Mouse (Mus musculus) right cerebral cortex, adult 18-20 months (tissue): Measurements from ENCODE around the gene Prpsap2.
"Not testable (repeated sequence)": the region's sequence is repeated elsewhere in the genome, so short reads cannot be mapped to it uniquely, and the experiment has no call there.

Experiments used
- DNase-seq: peaks from one replicate; pipeline ENCODE4 v3.0.0; 2022; ENCODE audit warnings: mixed read lengths

Prpsap2 gene

GRCm38 (mm10) chr11:61761584-61762407 lies at the start of gene Prpsap2:
Gene Prpsap2, minus strand, starts transcription at chr11:61762088.
- DNase-seq, result peak; percentile 97

DNA sequence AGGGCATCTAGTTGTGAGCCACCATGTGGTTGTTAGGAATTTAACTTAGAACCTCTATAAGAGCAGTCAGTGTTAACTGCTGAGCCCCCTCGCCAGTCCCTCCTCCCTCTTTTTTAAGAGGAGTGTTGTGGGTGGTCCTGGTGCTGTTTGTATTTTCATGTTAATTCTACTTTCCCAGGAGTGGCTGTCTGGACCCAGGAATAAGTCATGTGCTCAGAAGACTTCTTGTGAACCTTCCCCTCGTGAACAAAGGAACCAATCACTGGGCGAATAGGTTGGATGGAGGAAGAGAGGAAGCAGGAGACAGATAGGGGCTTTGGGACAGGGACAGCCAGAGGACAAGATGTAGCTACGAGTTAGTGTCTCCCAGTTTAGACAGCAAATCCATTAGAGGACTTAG lies 47.9 kb upstream of the Prpsap2 start:
- DNase-seq, result no peak

DNA sequence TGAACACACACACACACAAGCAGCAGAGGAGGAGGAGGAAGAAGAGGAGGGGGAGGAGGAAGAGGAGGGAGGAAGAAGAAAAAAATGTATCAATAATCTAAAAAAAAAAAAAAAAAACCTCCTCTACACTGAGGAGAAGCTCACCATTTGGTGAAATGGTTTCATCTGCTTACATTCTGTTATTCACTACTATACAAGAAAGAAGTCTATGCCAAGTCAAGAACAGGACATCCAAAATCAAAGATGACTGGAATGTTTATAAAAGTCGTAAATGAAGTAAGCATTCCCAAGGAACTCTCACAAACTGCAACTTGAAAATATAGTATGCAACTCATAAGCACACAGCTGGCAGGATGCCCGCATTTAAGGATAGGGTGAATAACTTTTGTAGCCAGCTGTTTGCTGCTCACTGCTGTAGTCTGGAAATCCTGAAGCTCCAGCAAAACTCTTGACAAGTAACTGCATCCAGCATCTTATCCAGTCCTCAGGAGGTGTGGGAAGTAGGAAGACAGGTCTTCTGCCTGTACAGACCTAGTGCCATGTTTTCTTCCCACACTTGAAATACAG lies 46.7 kb upstream of the Prpsap2 start:
- DNase-seq, result no peak

- no peak for DNase-seq
Measured at GRCm38 (mm10) chr11:61793441-61793840, 31.6 kb upstream of the Prpsap2 start.

GRCm38 (mm10) chr11:61788550-61788949 lies 26.7 kb upstream of the Prpsap2 start:
- no peak for DNase-seq

DNA sequence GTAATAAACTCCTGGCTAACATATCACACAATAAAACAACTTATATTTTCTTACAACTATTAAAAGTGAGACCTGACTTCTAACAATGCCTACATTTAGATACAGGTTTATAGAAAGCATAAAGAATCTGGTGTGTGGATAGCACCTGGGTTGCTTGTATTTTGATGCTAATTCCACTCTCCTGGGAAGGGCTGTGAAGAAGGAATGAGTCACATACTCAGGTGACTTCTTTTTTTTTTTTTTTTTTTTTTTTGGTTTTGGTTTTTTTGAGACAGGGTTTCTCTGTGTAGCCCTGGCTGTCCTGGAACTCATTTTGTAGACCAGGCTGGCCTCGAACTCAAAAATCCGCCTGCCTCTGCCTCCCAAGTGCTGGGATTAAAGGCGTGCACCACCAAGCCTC lies 20.6 kb upstream of the Prpsap2 start:
- not testable (repeated sequence) for DNase-seq

DNA sequence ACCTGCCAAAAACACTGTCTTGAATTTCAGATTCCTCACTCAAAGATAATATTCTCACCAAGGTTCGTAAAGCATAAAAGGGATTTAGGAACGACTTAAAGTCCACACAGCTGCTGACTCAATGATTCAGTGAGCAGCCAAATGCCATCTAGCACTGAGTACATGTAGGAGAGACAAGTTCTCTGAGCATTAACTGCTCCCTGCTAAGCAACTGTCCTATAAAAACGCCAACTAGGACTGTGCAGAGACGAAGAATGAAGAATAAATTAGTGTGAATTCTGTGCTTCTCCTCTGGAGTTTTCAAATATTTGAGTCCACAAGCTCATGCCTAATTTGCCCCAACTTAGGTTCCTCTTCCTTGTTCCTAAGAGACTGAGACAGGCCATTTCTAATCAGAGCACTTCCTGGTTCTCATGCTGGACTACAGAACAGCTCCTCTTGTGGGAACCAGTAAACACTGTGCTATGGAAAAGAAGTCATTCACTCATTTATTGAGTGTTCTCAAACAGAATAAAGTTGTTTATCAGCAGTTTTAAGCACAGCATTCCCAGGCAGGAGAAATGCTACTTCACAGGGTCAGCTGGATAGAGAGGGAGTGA lies 12.8 kb upstream of the Prpsap2 start:
- DNase-seq, result peak; percentile 49

- peak; percentile 46 for DNase-seq
Measured at GRCm38 (mm10) chr11:61760518-61760917, 1.4 kb downstream of the Prpsap2 start.

- no peak for DNase-seq
Measured at GRCm38 (mm10) chr11:61757151-61757550, 4.7 kb downstream of the Prpsap2 start.

DNA sequence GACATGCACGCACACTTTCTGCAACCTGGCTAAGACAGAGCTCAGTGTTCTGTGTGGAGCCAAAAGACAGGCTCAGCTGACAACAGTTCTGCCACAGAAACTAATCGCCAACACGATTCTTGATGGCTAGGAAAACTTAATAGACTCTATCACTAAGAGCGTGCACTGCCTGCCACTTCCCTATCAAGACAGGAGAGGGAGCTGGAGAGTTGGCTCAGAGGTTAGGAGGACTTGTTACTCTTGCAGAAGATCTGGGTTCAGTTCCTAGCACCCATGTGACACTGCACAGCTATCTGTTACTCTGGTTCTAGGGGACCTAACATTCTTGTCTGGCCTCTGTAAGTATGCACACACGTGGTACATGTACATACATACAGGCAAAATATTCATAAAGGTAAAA lies 10.3 kb downstream of the Prpsap2 start:
- DNase-seq, result no peak

- DNase-seq, result no peak
Measured at GRCm38 (mm10) chr11:61747161-61747560, 14.7 kb downstream of the Prpsap2 start.

- DNase-seq, result no peak
Measured at GRCm38 (mm10) chr11:61745781-61746180, 16.1 kb downstream of the Prpsap2 start.

- DNase-seq, result no peak
Measured at GRCm38 (mm10) chr11:61744460-61744859, 17.4 kb downstream of the Prpsap2 start.

DNA sequence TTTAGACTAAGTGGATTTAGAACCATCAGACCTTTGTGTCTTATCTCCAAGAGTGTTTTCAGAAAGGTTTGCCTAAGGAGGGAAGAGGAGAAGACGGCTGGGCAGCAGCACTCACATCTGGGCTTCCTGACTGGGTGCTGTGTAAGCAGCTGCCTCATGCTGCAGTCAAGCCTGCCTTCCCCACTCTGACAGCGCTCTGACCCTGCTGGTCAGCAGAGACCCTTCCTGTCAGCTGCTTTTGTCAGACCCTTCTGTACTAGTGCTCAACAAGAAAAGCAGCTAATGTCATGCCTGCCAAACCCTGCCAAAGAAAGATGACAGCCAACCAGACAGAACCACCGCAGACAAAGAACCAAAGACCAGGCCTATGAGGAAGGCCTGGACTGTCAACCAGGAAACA lies 18.1 kb downstream of the Prpsap2 start:
- no peak for DNase-seq

GRCm38 (mm10) chr11:61740500-61740899 lies 21.4 kb downstream of the Prpsap2 start:
- no peak for DNase-seq

GRCm38 (mm10) chr11:61737290-61737689 lies 24.6 kb downstream of the Prpsap2 start:
- no peak for DNase-seq

DNA sequence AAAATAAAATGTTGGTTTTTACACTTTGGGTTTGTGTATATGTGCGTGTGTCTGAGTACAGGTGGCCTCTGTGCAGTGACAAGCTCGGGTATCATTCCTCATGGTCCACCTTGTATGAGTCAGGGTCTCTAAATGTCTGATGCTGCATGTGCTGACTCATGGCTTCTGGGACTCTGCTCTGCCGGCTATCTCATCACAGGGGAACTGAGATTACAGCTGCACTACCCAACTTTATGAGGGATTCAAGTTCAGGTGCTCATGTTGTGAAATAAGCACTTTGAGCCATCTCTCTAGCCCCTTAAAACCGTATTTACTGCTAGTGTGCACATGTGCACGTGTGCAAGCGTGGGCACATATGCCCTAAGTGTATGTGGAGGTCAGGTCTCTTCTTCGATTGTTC lies 29.2 kb downstream of the Prpsap2 start:
- no peak for DNase-seq

DNA sequence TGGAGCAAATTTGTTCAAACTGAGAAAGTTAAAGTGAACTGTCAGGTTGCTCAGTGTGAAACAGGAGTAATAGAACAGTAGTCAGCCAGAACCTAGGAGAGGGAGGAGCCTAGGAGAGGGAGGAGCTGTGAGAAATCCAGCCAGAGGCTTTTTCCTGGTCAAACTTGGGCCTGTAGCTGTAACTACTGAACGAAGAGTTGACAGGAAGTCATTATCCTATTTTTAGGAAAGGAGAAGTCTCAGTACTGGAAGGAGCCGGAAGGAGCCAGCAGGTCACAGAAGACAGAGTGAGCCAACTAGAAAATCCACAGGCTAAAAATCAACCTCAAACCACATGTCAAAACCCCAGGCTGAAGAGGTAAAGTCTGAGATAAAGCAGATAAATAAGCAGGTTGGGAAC lies 33.9 kb downstream of the Prpsap2 start:
- DNase-seq, result no peak

DNA sequence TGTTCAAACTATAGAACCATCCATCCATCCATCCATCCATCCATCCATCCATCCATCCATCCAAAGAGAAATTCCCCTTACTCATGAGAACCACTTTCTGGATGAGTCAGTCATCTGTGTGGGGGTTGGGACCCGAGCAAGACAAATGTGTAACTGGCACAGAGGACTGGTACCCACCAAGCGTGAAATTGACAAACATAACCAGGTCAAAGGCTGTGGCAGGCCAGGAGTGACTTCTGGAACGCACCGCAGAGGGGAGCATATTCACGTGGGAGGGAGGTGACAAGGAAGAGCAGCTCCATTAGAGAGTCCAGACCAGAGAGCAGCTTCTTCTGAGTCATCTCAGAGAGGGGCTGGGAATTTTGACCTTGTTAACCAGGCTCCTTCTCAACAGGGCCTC lies 39.8 kb downstream of the Prpsap2 start:
- DNase-seq, result no peak

DNA sequence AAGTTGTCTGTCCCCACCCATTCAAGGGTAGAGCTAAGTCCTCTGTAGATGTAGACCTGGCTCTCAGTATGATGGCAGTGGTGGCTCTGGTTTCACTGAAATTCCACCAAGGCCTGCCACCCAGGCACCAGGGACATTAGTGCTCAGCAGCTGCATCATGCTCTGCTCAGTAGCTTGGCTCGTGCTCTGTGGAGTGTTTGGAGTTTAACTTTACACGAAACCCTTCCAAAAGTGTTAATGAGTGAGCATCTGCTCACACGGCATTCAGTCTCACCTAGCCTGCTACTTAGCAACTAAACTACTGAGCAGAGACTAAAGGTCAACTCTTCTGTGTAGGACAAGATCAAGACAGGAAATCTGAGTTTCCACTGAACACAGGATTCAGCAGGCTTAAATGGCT lies 41.3 kb downstream of the Prpsap2 start, which contains the start of gene Slc5a10:
Gene Slc5a10 (minus strand): TSS at position 191 of the 400 bp plus-strand sequence.
- DNase-seq, result no peak

GRCm38 (mm10) chr11:61719826-61720225 lies 42.1 kb downstream of the Prpsap2 start:
- DNase-seq, result no peak

- no peak for DNase-seq
Measured at GRCm38 (mm10) chr11:61719387-61719786, 42.5 kb downstream of the Prpsap2 start.

- no peak for DNase-seq
Measured at GRCm38 (mm10) chr11:61717990-61718389, 43.9 kb downstream of the Prpsap2 start.

GRCm38 (mm10) chr11:61715130-61715529 lies 46.8 kb downstream of the Prpsap2 start:
- no peak for DNase-seq
